Mouse (Mus musculus): Measurements from ENCODE around the gene Trim62.

Trim62 gene

DNA sequence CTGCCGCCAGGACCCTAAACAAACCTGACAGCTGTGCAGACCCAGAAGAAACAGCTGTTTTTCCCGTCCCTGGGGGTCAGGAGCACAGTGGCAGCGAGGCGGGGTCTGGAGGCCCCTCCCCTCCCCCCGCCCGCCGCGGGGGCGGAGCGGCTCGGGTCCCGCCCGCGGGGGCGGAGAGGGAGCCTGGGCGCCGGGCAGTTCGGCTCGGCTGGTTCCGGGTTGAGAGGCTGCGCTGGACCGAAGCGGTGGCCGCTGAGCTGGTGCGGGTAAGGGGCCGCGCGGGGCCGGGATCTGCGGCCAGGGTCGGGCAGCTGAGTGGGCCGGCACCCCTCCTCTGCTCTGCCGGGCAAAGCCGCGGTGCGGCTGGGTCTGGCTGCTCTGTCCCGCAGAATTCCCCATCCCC is at the start of gene Trim62:
Gene Trim62, plus strand, starts transcription at position 202 of the 403 bp plus-strand sequence.
- peak; percentile 15 for DNase-seq (ENCODE audit: low read depth, low spot score)

DNA sequence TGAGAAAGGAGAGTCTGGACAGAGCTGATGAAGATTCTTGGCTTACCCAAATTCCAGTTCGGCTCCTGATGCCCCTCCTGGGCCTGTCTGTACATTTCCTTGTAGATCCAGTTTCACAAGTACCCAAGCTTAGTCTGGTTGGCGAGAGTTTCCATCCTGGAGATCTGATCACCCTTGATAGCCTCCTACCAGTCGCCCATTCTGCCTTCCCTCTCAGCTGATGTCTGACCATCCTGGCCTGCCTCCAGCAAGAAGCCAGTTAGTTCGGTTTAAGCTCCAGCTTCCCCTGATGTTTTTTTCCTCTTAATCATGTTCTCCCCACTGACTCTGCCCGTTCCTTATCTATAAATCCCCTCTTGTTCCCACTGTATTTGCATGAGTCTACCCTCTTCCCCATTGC is 45.2 kb upstream of the Trim62 start:
- no peak for DNase-seq (ENCODE audit: low read depth, low spot score)

GRCm38 (mm10) chr4:128839811-128840738 is 43.3 kb upstream of the Trim62 start:
- DNase-seq (ENCODE audit: low read depth, low spot score), result peak; percentile 77

DNA sequence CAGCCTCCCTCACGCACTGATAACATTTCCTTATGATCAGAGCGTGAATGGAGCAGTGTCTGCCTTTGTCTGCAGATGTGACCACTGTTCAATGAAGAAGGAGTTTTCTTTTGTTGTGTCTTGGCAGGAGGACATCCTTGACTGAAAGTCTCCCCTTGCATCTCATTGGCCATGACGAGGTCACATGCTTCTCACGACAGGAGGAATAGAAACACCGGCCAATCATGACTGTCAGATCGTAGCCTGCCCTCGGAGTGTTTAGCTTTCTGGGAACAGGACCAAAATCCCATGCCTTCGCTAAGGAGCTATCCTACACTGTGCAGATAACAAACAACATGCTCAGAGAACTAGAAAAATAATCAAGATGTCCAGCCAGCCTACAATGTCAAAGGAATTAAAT is 42.1 kb upstream of the Trim62 start:
- DNase-seq (ENCODE audit: low read depth, low spot score), result no peak

DNA sequence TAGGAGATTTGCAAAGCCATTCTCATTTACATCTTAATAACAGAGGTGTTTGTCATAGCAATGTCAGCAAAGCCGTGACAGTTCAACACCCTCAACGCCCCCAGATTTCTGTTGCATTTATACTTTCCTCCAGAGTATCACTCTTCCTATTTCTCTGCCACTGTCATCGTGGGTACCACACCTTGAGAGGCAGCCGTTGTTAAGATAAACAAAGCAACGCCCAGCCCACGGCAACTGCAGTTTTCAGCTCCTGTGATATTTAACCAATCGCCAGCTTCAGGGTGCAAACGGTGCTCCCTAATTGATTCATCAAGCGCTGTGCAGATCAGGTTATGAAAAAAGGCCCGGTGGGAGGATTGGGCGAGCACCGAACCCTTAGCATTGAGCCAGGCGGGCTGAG is 38.8 kb upstream of the Trim62 start:
- DNase-seq (ENCODE audit: low read depth, low spot score), result no peak

DNA sequence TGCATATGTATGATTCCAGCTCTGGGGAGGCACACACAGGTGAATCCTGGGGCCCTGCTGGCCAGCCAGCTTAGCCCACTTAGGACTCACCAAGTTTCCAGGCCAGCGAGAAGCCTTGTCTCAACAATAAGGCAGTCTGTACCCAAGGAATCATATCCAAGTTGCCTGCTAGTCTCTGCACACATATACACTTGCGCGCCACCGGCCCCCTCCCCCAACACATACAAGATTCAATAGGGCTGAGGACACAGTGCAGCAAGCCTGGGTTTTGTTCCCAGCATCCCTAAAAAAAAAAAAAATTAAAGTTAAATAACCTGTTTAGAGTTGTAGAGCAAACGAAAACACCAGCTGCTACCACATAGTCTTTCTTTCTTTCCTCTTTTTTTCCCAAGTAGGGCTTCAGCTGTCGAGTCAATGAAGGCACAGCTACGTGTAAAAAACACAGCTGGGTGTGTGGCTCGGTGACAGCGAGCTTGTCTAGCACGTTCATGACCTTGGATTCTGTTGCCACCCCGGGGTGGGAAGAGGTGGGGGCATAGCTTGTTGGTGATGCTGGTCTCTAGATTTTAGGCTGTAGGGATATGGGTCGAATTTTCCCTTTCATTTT is 37.9 kb upstream of the Trim62 start:
- DNase-seq (ENCODE audit: low read depth, low spot score), result no peak

DNA sequence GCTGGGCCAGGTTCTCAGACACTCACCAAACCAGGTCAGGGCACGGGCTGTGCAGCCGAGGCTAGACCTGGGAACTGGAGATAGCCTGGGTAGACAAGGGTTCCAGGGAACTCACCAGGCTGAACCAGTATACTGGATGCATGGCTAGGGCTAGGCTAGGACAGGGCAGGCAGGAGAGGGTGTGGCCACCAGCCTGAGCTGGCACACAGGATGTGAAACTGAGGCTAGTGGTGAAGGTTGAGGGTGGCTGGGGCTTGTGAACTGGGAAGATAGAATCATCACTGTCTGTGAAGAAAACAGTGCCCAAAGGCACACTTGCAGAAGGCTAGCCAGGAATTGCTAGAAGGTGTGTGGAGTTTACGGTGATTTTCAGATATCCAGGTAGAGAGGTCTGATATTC is 34.4 kb upstream of the Trim62 start:
- no peak for DNase-seq (ENCODE audit: low read depth, low spot score)

DNA sequence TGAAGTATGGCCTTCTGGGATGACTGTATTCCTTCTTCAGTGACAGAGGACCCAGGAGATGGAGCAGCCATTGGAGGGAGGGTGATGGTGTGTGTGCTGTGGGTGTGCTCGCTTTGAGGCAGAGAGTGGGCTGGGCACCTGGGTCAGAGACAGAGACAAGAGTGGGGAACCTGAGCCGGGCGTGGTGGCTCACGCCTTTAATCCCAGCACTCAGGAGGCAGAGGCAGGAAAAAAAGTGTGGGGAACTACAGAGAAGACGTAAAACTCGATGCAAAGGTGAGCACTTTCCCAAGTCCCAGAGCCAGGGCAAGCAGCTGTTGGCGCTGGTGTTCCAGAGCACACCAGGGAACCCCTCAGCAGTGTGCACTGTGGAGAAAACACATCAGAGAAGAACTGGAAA is 33.7 kb upstream of the Trim62 start:
- DNase-seq (ENCODE audit: low read depth, low spot score), result no peak

DNA sequence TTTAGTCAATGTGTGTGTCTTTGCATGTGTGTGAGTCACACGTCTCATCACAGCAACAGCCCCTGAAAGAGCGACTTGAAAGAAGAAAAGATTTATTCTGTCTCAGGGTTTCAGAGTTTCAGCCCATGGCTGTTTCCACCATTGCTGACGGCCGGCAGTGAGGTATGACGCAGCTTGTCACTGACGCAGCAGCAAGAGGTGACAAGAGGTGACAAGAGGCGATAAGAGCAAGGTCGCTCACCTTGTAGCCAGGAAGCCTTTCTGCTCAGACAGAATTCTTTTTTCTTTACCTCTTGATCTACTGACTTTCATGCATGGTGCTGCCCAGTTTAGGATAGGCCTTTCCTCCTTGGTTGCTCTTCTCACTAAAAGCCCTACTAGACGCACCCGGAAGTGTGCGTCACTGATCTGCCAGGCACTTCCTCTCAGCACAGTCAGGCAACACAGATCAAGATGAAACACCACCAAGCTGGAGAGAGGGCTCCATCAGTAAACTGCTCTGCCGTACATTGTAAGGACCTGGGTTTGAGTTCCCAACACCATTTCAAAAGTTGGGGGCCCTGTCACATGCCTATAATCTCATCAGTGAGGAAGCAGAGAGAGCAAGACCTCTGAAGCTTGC is 31.0 kb upstream of the Trim62 start:
- DNase-seq (ENCODE audit: low read depth, low spot score), result no peak

GRCm38 (mm10) chr4:128853117-128853516 is 30.3 kb upstream of the Trim62 start:
- no peak for DNase-seq (ENCODE audit: low read depth, low spot score)

- DNase-seq (ENCODE audit: low read depth, low spot score), result peak; percentile 69
Measured at GRCm38 (mm10) chr4:128855613-128856040, 27.8 kb upstream of the Trim62 start.

DNA sequence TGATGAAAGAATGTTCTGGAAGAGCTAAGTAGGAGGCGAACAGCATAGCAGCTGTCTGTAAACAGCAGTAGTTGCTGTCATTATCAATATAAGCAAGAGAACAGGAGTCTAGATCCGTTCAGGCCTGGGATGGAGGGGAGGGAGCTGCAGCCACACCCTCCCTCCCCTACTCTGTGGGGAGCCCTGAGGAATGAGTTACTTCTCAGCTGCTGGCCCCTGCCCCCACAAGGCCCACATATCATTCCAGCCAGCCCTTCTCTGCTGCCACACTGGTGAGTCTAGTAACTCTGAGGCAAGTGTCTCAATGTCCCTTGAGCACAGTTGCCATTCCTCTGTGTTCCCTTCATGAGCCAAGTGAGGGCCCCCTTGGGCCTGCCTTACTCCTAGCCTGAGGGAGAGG is 26.2 kb upstream of the Trim62 start:
- no peak for DNase-seq (ENCODE audit: low read depth, low spot score)

DNA sequence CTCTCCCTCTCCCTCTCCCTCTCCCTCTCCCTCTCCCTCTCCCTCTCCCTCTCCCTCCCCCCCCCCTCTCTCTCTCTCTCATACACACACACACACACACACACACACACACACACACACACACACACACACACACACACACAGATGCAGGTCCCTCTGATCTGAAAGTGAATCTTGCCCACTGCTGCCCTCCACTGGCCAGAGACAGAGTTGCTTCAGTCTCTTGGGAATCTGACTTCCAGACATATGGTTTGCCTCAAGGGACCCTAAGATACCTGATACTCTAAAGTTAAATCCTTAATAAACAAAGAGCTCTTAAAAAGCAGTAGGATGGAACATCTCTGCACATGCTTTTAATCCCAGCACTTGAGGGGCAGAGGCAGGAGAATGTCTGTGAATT is 25.2 kb upstream of the Trim62 start:
- DNase-seq (ENCODE audit: low read depth, low spot score), result peak; percentile 88

- DNase-seq (ENCODE audit: low read depth, low spot score), result no peak
Measured at GRCm38 (mm10) chr4:128858878-128859277, 24.5 kb upstream of the Trim62 start.

DNA sequence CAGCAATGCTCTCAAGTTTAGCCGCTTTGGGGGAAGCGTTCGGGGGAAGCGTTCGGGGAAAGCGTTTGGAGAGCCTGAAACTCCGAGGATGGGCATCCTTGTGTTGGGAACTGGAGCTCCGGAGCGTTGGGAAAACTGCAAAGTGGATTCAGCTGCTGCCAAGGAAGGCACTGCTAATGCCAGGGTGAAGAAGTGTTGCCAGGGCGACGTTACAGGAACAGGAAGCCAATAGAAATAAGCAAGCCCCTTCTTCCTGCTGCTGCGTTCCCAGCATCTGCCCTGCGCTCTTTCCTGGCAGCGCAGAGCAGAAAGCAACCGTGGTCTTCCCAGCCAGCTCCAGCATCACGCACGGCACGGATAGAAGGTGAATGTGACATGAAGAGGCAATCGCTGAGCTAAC is 10.4 kb upstream of the Trim62 start:
- DNase-seq (ENCODE audit: low read depth, low spot score), result no peak

DNA sequence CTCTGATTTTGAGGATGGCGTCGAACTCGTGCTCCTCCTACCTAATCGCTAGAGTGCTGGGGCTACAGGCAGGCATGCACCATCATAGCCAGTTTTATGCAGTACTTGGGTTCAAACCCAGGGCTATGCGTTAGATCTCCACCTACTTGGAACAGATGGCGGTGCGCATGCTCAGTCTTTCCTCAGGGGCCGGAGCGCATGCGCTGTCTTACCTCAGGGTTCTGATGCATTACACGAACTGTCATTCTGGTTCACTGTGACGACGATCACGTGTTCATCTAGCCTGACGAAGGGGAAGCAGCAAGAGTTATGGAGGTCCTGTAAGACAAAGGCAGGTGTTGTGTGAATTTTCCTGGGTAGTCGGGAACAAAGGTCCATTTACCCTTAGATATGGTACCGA is 9.3 kb upstream of the Trim62 start:
- DNase-seq (ENCODE audit: low read depth, low spot score), result no peak

DNA sequence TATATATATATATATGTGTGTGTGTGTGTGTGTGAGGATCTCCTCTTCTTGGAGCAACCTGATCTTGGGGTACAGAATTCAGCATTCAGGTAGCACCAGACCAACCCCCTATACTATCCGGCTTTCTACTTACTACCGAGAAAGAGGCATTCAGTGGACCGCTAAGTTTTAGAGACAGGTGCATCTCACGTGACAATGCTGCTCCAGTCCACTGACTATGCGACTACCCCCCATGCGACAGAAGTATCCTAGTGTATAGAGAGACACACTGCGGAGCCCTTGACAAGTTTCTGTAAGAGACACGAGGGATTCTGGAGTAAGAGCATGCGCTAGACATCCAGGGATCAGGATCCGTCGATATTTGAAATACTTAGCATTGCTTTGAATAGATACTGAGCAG is 7.9 kb upstream of the Trim62 start:
- DNase-seq (ENCODE audit: low read depth, low spot score), result no peak

DNA sequence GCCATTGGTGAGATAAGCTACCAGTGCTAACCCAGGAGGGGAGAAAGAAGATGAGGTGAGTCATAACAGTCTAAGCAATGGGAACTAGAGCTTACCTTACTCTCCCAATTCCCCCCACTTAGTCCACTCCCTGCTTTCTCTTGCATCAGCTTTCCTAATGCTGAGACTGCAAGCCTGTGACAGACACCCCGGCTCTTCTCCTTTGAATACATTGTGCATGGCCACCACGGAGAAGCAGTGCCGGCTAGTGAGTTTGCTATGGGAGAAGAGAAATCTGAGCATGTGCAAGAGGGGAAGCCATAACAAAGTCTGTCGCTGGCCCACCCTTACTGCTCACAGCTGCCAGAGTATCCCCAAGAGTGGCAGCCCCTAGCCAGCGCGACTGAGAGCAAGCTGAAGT is 5.9 kb upstream of the Trim62 start:
- DNase-seq (ENCODE audit: low read depth, low spot score), result no peak

DNA sequence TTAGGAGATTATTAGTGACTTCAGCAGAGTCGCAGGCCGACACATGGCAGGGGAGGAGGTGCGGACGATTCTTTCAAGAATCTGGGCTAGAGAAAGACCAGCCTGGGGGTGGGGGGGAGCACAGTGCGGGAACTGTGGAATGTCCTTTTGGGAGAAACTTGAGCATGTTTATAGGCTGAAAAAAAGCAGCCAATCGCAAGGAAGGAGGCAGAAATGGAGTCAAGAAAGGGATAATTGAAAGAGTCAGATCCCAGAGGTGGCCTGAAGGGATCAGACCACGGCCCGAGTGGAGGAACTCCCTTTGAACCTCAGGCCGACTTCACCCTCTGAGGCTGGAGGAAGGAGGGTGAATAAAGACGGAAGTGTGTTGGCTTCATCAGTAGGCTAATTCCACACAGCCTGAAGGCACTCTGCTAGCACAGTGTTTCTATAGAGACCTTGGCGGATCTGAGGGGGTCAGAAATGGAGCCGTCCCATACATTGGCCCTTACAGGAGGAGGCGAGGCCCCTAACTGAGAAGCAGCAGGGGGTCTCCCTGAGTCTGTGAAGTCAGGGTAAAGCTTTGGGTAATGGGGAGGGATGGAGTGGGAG is 4.4 kb upstream of the Trim62 start:
- DNase-seq (ENCODE audit: low read depth, low spot score), result no peak

DNA sequence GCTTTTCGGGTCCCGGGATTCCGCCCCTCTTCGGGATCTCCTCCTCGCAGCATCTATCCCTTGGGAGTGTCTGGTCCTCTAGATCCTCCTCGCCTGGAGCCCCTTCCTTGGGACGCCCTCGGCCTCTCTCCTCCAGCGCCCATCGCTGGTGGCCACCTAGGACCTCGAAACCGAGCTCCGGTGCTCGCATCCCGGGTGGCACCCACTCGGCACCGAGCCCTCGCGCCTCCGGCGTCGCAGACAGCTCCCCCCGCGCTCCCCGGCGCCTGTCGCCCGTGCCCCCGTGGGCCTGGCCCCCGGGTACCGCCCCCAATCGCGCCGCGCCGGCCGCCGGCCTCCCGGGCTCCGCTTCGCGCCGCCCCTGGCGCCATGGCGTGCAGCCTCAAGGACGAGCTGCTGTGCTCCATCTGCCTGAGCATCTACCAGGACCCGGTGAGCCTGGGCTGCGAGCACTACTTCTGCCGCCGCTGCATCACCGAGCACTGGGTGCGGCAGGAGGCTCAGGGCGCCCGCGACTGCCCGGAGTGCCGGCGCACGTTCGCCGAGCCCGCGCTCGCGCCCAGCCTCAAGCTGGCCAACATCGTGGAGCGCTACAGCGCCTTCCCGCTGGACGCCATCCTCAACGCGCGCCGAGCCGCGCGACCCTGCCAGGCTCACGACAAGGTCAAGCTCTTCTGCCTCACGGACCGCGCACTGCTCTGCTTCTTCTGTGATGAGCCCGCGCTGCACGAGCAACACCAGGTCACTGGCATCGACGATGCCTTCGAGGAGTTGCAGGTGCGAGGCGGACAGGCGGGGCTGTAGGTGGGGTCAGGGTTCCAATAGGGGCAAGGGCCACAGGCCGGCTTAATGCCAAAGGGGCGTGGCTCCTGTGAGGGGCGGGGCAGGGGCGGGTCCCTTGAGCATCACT is 676 bp downstream of the Trim62 start:
- DNase-seq (ENCODE audit: low read depth, low spot score), result no peak

GRCm38 (mm10) chr4:128884711-128885095 is 1.3 kb downstream of the Trim62 start:
- no peak for DNase-seq (ENCODE audit: low read depth, low spot score)
